Mouse (Mus musculus) stomach, postnatal 0 days (tissue): ENCODE measurements around the gene Mapk8ip3.

Experiments
- CTCF ChIP-seq: IDR thresholded peaks from 2 replicates; pipeline ENCODE4 v1.5.1; 2016; ENCODE audit warnings: antibody characterized with exemption, low read depth, mild to moderate bottlenecking, moderate library complexity
- EP300 ChIP-seq: optimal IDR thresholded peaks from 2 replicates; pipeline ENCODE3; 2016; ENCODE audit warnings: antibody characterized with exemption

DNA sequence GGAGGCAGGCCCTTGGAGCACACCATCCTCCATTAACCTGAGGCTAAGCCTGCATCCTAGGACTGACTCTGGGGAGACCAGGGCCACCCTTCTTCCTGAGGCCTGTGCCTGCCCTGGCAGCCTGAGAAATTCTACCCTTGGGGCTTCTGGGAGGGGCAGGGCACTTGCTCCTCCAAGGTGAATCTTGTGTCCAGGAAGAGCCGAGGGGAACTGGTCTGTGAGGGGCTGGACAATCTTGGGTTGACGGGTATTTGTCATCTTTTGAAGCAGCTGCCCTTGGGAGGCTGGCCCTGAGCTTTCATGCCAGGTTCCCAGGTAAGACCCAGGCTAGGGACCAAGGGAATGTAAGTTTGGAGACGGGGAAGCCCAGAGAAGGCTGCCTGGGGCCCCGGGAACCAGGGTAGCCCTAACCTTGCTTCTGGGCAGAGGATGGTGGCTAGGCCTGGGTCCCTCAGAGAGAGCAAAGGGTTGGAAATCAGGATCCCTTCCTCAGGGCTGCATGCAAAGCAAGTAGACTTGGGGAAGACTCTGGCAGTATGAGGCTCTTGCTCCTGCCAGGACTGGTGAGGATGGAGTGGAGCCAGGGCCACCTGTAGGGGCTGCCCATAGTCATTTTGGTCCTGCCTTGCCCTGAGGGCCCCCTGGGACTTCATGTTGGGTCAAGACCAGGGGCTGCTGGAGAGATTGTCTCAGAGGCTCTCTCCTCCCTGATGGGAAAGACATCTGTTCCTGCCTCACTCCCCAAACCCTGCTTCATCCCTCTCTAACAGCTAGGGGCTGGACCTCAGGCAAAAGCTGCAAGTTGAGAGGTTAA, 38.5 kb downstream of the Mapk8ip3 start:
- no peak for TF ChIP-seq CTCF
- no peak for TF ChIP-seq EP300
